Mouse (Mus musculus): ENCODE measurements around the gene Gm28360. TPM values are rescaled to one million over a fixed set of nuclear protein-coding genes. Genes with fewer than 3 reads are reported as not detected.
"Not testable (repeated sequence)": the region's sequence is repeated elsewhere in the genome, so short reads cannot be mapped to it uniquely, and the experiment has no call there.

The Gm28360 gene
- polyA plus RNA-seq (2014; fragmentation: Nextera tagmentation; extraction: Ambion mirVana): not detected in 2 replicates

DNA sequence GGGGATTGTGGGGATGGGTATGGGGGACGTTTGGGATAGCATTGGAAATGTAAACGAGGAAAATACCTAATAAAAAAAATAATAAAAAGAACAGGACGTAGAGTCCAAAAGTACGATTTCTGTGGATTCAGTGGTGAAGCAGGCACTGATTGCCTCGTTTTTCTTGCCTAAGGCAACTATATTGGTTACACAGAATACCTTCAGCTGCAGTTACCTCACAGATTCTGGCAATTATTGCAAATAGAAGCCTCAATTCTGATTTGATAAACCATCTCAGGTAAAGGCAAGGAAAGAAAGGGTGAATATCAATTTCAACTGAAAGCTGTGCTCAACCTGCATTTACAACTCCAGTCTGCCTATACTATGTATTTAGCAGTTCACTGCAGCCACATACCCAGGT is at the start of gene Gm28360:
Gene Gm28360 (plus strand): TSS at position 301 of the 400 bp plus-strand sequence.
- H3K36me3 ChIP-seq (ENCODE audit: control insufficient read depth, insufficient read depth, low read length); H3K9me3 ChIP-seq (ENCODE audit: control insufficient read depth, low read length); H3K27ac ChIP-seq (replicated peaks in 1 of 2; ENCODE audit: control insufficient read depth in 1 of 2, insufficient read depth in 1 of 2, low read depth in 2 of 2, low read length in 2 of 2); ATAC-seq (ENCODE audit: insufficient number of reproducible peaks, insufficient read depth, low FRiP score, low read depth); H3K4me1 ChIP-seq (ENCODE audit: control insufficient read depth in 2 of 2, insufficient read depth in 2 of 2, low read length in 2 of 2); H3K27me3 ChIP-seq (ENCODE audit: control insufficient read depth, insufficient read depth, low read length); H3K4me2 ChIP-seq (ENCODE audit: low read length); H3K4me3 ChIP-seq (ENCODE audit: control insufficient read depth in 1 of 2, insufficient read depth in 1 of 2, low read depth in 1 of 2, low read length in 2 of 2); H3K9ac ChIP-seq (ENCODE audit: low read length): not testable (repeated sequence)
- WGBS: 53% methylated on average over 5 of the region's 5 CpGs

GRCm38 (mm10) chr1:117780833-117781232 is 49.0 kb upstream of the Gm28360 start, which contains the start of gene B020011L13Rik:
Gene B020011L13Rik, plus strand, starts transcription at chr1:117781133.
- H3K4me2 ChIP-seq (ENCODE audit: low read length); H3K9me3 ChIP-seq (ENCODE audit: control insufficient read depth, low read length); H3K4me1 ChIP-seq (ENCODE audit: control insufficient read depth in 2 of 2, insufficient read depth in 2 of 2, low read length in 2 of 2); H3K36me3 ChIP-seq (ENCODE audit: control insufficient read depth, insufficient read depth, low read length); H3K4me3 ChIP-seq (ENCODE audit: control insufficient read depth in 1 of 2, insufficient read depth in 1 of 2, low read depth in 1 of 2, low read length in 2 of 2); H3K9ac ChIP-seq (ENCODE audit: low read length); H3K27me3 ChIP-seq (ENCODE audit: control insufficient read depth, insufficient read depth, low read length); H3K27ac ChIP-seq (replicated peaks in 1 of 2; ENCODE audit: control insufficient read depth in 1 of 2, insufficient read depth in 1 of 2, low read depth in 2 of 2, low read length in 2 of 2); ATAC-seq (ENCODE audit: insufficient number of reproducible peaks, insufficient read depth, low FRiP score, low read depth): not testable (repeated sequence)
- WGBS: 48% methylated on average over 3 of the region's 3 CpGs

DNA sequence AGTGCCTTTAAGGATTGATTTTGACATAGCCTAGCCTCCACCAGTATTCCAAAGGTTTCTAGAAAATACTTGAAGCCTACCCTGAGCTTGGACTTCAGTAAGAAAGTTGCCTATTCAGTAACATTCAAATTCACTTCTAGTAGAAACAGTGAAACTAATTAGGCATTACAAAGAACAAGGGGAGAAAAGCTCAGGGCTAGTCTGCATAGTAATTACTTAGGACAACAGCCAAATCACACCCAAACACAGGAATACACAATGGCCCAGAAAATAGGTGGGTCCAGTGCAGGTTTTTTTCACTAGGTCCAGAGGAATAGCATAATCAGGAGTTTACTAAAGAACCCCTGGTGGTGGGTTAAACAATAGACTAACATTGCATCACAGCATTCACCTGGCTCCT is 13.6 kb upstream of the Gm28360 start:
- not testable (repeated sequence) for H3K9me3 ChIP-seq (ENCODE audit: control insufficient read depth, low read length); ATAC-seq (ENCODE audit: insufficient number of reproducible peaks, insufficient read depth, low FRiP score, low read depth); H3K27ac ChIP-seq (replicated peaks in 1 of 2; ENCODE audit: control insufficient read depth in 1 of 2, insufficient read depth in 1 of 2, low read depth in 2 of 2, low read length in 2 of 2); H3K4me3 ChIP-seq (ENCODE audit: control insufficient read depth in 1 of 2, insufficient read depth in 1 of 2, low read depth in 1 of 2, low read length in 2 of 2); H3K36me3 ChIP-seq (ENCODE audit: control insufficient read depth, insufficient read depth, low read length); H3K27me3 ChIP-seq (ENCODE audit: control insufficient read depth, insufficient read depth, low read length); H3K4me1 ChIP-seq (ENCODE audit: control insufficient read depth in 2 of 2, insufficient read depth in 2 of 2, low read length in 2 of 2); H3K9ac ChIP-seq (ENCODE audit: low read length); H3K4me2 ChIP-seq (ENCODE audit: low read length)

- H3K4me2 ChIP-seq (ENCODE audit: low read length); ATAC-seq (ENCODE audit: insufficient number of reproducible peaks, insufficient read depth, low FRiP score, low read depth); H3K9me3 ChIP-seq (ENCODE audit: control insufficient read depth, low read length); H3K4me3 ChIP-seq (ENCODE audit: control insufficient read depth in 1 of 2, insufficient read depth in 1 of 2, low read depth in 1 of 2, low read length in 2 of 2); H3K27me3 ChIP-seq (ENCODE audit: control insufficient read depth, insufficient read depth, low read length); H3K9ac ChIP-seq (ENCODE audit: low read length); H3K27ac ChIP-seq (replicated peaks in 1 of 2; ENCODE audit: control insufficient read depth in 1 of 2, insufficient read depth in 1 of 2, low read depth in 2 of 2, low read length in 2 of 2); H3K36me3 ChIP-seq (ENCODE audit: control insufficient read depth, insufficient read depth, low read length); H3K4me1 ChIP-seq (ENCODE audit: control insufficient read depth in 2 of 2, insufficient read depth in 2 of 2, low read length in 2 of 2): not testable (repeated sequence)
- 75% methylated on average over 3 of the region's 3 CpGs for WGBS
Measured at GRCm38 (mm10) chr1:117851718-117852117, 21.8 kb downstream of the Gm28360 start.

Other genes with a start within 250 kb of the Gm28360 start
- not detected in 2 replicates for gene Gm28363, start 132.9 kb upstream of the Gm28360 start, polyA plus RNA-seq (2014; fragmentation: Nextera tagmentation; extraction: Ambion mirVana)
- not detected in 2 replicates for gene B020011L13Rik, start 48.9 kb upstream of the Gm28360 start, polyA plus RNA-seq (2014; fragmentation: Nextera tagmentation; extraction: Ambion mirVana)
- gene Gm28168, start 97.9 kb downstream of the Gm28360 start, polyA plus RNA-seq (2014; fragmentation: Nextera tagmentation; extraction: Ambion mirVana): not detected in 2 replicates
- gene Gm7145, start 135.9 kb downstream of the Gm28360 start, polyA plus RNA-seq (2014; fragmentation: Nextera tagmentation; extraction: Ambion mirVana): not detected in 2 replicates